Mouse (Mus musculus) liver, embryonic 11.5 days (tissue): ENCODE results near the gene Gdnf. TPM values are rescaled to one million over a fixed set of nuclear protein-coding genes. Genes with fewer than 3 reads are reported as not detected.

Experiments
- ATAC-seq: fragments of 200-750 bp; cut with Nextera tagmentation; replicated peaks from 2 replicates; pipeline ENCODE4 v1.8.0; 2017; ENCODE audit warnings: moderate number of reproducible peaks, mild to moderate bottlenecking, moderate TSS enrichment, moderate library complexity; ENCODE audit not compliant: low FRiP score
- DNase-seq: peaks from one replicate; pipeline ENCODE4 v3.0.0-alpha.2; 2017; ENCODE audit warnings: low spot score
- H3K27ac ChIP-seq: fragments of 300-500 bp; sonication (generic); 2 replicates; pipeline ENCODE4 v1.5.1; 2014; ENCODE audit warnings: mild to moderate bottlenecking, low read depth, low read length, control low read depth
- H3K27me3 ChIP-seq: fragments of 300-500 bp; sonication (generic); replicated peaks from 2 replicates; pipeline ENCODE4 v1.6.1; 2014; ENCODE audit warnings: low read length, mixed read lengths; ENCODE audit not compliant: control insufficient read depth, insufficient read depth
- H3K36me3 ChIP-seq: fragments of 300-500 bp; sonication (generic); 2 replicates; pipeline ENCODE4 v1.6.1; 2014; ENCODE audit warnings: mild to moderate bottlenecking, low read length, moderate library complexity, mixed read lengths; ENCODE audit not compliant: control insufficient read depth, insufficient read depth
- H3K4me1 ChIP-seq: fragments of 300-500 bp; sonication (generic); replicated peaks from 2 replicates; pipeline ENCODE4 v1.6.1; 2014; ENCODE audit warnings: low read length, mixed read lengths; ENCODE audit not compliant: control insufficient read depth, insufficient read depth
- H3K4me2 ChIP-seq: fragments of 300-500 bp; sonication (generic); 2 replicates; pipeline ENCODE4 v1.6.1; 2014; ENCODE audit warnings: mild to moderate bottlenecking, control low read depth, moderate library complexity
- H3K4me3 ChIP-seq: fragments of 300-500 bp; sonication (generic); 2 replicates; pipeline ENCODE4 v1.5.1; 2014; ENCODE audit warnings: low read depth, low read length, control low read depth
- H3K9ac ChIP-seq: fragments of 300-500 bp; sonication (generic); 2 replicates; pipeline ENCODE4 v1.6.1; 2014; ENCODE audit warnings: low read depth, low read length, control low read depth
- H3K9me3 ChIP-seq: fragments of 300-500 bp; sonication (generic); 2 replicates; pipeline ENCODE4 v1.6.1; 2016; ENCODE audit warnings: low read length, inconsistent platforms, mixed read lengths; ENCODE audit not compliant: control insufficient read depth
- WGBS: fragments of 180-500 bp; shearing (Covaris S2); extraction: QIAGEN DNeasy Blood & Tissue Kit; methylation state at CpG from one replicate; pipeline ENCODE4 v1.1.7; 2014; 5-methylcytosine and 5-hydroxymethylcytosine counted together
- polyA plus RNA-seq: library from polyadenylated mRNA; unstranded; fragments of >200 nt; fragmentation: Nextera tagmentation; extraction: Ambion mirVana; gene quantifications from 2 replicates; pipeline ENCODE4 v1.2.1, GENCODE M21; 2014

Gdnf gene
- polyA plus RNA-seq: 0.33 and 0.38 TPM in 2 replicates

DNA sequence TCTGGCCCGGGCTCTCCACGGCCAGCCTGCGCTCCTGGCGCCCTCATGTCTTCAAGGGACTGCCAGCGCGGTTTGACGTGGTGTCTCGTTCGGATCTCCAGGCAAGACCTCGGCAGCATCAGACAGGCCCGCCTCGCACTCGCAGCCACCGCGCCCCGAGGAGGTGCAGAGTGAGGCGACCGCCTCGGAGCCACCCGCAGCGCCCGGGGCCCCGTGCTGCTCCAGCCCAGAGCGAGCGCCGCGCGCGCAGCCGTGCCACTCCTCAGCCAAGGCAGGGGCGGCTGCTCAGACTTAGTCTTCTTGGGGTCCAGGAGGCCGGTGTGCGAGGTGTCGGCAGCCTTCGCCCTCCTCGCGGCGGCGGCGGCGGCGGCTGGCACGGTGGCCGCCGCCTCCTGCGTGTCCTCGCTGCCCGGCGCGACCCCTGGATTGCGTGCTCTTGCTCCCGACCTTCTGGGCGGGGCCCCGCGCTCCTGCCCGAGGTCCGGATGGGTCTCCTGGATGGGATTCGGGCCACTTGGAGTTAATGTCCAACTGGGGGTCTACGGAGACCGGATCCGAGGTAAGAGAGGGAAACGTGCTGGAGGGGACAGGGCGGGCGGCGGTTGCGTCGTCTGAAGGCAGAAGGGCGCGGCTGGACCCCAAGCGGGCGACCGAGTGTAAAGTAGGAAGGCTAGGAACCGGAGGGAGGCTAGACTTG lies at the start of gene Gdnf:
Gdnf (plus strand) TSS at position 291 of the 697 bp plus-strand sequence.
- no peak within 1 kb of the TSS; the same call in 1 of the 2 replicates for H3K27ac ChIP-seq
- no peaks in the 10 kb centered on the region for H3K36me3 ChIP-seq
- H3K4me2 ChIP-seq: peak within 1 kb of the TSS; percentile 75
- DNase-seq (peak; percentile 39), ATAC-seq (no peak)
- peak within 1 kb of the TSS; percentile 25; the same call in 1 of the 2 replicates for H3K9ac ChIP-seq
- no peaks in the 10 kb centered on the region for H3K9me3 ChIP-seq
- H3K4me3 ChIP-seq: peak within 1 kb of the TSS; percentile 54
- peaks cover 83% of the 10 kb centered on the region for H3K27me3 ChIP-seq
- H3K4me1 ChIP-seq: no peaks in the 10 kb centered on the region; the same call in 1 of the 2 replicates
- WGBS: 2% methylated on average over 67 of the region's 73 CpGs

DNA sequence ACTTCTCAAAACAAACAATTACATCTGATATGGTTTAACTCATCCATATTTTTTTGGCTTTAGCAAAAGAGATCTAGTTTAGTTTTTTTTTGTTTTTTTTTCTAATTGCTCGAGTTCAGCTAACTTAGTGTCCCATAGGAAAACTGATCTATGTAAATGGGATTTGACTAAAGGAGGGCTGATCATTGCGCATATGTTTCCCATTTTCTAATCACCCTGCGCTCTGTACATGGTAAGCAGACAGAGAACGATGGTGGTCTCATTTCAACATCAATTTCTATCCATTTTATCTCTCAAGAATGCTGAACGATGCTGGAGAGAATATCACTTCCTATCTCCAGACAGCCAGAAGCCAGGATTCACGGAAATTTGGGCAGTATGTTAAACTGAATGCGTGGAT lies 43.5 kb upstream of the Gdnf start:
- Histone ChIP-seq H3K36me3 (no peaks in the 10 kb centered on the region), H3K9ac (no peak overlapping the region), H3K4me3 (no peak overlapping the region), H3K27ac (no peak overlapping the region), H3K27me3 (no peaks in the 10 kb centered on the region), H3K9me3 (no peaks in the 10 kb centered on the region), H3K4me1 (no peaks in the 10 kb centered on the region), H3K4me2 (no peak overlapping the region)
- DNase-seq (no peak), ATAC-seq (no peak)
- WGBS: 72% methylated on average over 7 of the region's 7 CpGs

DNA sequence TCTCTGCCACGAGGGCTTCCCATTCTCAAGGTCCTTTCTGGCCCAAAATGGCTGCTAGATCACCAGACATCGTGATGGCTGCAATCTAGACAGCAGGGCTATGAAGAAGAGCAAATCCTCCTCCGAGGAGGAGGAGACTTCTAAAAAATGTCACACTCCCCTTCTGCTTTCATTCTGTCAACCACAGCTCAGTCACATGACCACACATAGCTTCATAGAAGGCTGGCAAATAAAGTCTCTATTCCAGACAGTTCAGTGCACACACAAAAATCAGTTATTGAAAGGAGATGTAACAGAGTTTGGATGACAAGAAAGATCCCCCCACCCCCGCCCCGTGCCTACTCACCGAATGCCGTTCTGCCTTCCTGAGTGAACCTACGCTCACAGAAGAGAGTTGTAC lies 37.7 kb upstream of the Gdnf start:
- no peak overlapping the region for H3K9ac ChIP-seq
- H3K27ac ChIP-seq: no peak overlapping the region
- DNase-seq (no peak), ATAC-seq (no peak)
- no peaks in the 10 kb centered on the region for H3K9me3 ChIP-seq
- no peaks in the 10 kb centered on the region for H3K27me3 ChIP-seq
- no peaks in the 10 kb centered on the region for H3K36me3 ChIP-seq
- H3K4me1 ChIP-seq: no peaks in the 10 kb centered on the region
- H3K4me2 ChIP-seq: no peak overlapping the region
- 79% methylated on average over 8 of the region's 8 CpGs for WGBS
- H3K4me3 ChIP-seq: no peak overlapping the region

DNA sequence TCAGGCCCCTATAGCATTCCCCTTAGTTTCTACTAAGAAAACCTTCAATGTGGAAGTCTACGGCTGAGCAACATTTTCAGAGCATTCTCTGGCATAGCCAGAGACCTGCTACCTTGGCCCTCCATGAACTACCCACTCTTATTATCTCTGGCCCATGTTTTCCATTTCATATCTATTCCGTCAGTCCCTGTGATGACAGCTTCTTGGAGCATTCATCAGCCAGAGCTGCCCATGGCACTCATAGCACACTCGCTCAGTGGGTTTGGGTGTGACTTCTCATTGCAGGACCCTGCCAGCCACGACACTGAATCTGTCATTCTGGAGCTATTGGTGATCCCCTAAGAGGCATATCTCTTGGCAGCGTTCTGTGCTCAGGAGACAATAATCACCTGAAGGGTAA lies 29.1 kb upstream of the Gdnf start:
- Histone ChIP-seq H3K4me3 (no peak overlapping the region), H3K4me1 (no peaks in the 10 kb centered on the region), H3K27ac (no peak overlapping the region), H3K36me3 (no peaks in the 10 kb centered on the region), H3K9me3 (no peaks in the 10 kb centered on the region), H3K4me2 (no peak overlapping the region), H3K27me3 (no peaks in the 10 kb centered on the region), H3K9ac (no peak overlapping the region)
- no peak for DNase-seq
- no peak for ATAC-seq
- 80% methylated on average over 5 of the region's 5 CpGs for WGBS

DNA sequence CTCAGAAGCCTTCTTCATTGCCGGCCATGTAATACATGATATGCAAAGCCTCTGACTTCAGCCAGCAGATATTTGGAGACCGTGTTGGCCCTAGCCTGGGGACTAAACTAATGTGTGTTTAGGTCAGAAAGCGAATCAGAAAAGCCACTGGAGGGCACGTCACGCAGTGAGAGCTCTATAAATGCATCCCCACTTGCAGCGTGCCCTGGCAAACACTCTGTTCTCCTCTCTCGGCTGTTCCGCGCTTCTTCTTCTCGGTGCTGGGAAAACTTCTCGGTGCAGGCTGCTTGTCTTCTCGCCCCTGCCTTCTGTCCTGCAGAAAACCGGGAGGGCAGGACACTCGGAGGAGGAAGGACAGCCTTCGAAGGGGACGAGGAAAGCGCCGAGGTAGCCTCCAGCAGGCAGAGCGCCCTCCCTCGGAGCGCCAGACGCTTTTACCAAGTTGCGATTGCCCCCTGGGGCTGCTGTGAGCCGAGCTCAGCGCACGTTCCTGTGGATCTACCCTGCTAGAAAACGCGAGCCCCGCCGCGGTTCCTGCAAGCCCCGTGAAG lies 730 bp upstream of the Gdnf start:
- H3K9me3 ChIP-seq: no peaks in the 10 kb centered on the region
- ATAC-seq: no peak
- H3K36me3 ChIP-seq: no peaks in the 10 kb centered on the region
- WGBS: 2% methylated on average over 32 of the region's 32 CpGs
- H3K27me3 ChIP-seq: peaks cover 75% of the 10 kb centered on the region
- H3K4me3 ChIP-seq: peak overlapping the region; percentile 54
- H3K4me1 ChIP-seq: no peaks in the 10 kb centered on the region; the same call in 1 of the 2 replicates
- DNase-seq: peak; percentile 40
- no peak overlapping the region; the same call in 1 of the 2 replicates for H3K27ac ChIP-seq
- H3K4me2 ChIP-seq: peak overlapping the region; percentile 75
- no peak overlapping the region for H3K9ac ChIP-seq

DNA sequence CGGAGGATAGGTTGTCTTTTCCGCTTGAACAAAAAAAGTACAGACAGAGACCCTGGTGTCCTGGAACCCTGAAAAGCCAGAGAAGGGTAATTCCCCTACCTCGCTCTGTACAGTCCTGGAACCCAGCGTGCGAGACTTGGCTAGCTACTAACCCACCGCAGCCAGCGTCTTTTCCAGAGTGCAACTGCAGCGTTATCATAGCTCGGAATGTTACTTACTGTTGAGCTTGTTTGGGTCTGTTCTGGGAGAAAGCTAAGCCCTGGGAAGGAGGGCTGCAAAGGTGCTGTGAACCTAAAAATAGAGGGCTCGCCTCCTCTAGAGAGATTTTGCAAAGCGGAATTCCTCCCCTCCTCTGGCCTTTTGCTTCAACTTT lies 593 bp downstream of the Gdnf start:
- H3K4me3 ChIP-seq: peak overlapping the region; percentile 54

DNA sequence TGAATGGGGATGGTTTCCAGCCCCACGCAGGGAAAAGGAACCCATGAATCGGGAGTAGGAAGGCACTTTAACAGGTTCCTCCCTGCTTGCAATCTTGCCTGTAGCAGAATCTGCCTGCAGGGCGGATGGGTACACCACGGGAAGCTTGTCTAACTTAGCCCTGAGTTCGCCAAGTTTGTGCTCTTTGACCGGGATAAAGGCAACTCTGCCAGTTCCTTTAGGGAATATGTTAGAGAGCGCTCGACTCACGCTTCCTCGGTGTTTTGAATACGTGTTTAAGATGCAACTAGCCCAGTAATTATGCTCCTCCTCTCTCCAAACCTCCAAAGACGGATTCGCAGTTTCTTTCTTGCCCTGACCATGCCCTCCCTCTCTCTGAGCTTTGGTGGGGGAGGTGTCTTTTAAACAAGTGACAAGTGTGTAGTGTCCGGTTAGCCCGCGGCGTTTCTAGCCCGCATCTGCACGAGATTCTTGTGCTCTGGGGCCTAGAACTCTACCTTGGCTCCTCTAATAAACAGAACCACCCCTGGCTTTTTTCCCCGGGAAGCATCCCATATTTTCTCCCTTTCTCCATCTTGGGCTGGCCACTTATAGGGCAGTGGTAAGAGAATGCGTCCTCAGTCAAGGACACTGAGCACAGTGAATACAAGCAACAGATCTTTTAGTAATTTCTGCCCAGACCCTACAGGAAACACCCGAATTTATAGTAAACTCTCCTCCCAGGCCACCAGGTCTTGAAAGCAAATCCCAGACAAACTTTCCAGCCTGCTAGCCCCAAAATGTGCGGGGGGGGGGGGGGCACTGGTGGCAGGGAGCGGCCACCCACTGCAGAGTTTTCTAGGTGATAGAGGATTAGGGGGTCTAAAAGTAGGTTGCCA lies 1.4 kb downstream of the Gdnf start:
- ATAC-seq (no peak), DNase-seq (no peak)
- Histone ChIP-seq H3K4me2 (0 out of 2 replicates have a peak overlapping the region, but pooled peaks have one; percentile 75), H3K9ac (no peak overlapping the region), H3K9me3 (no peaks in the 10 kb centered on the region), H3K27me3 (peaks cover 94% of the 10 kb centered on the region), H3K27ac (no peak overlapping the region), H3K4me1 (no peaks in the 10 kb centered on the region; the same call in 1 of the 2 replicates), H3K4me3 (peak overlapping the region; percentile 54; the same call in 1 of the 2 replicates), H3K36me3 (no peaks in the 10 kb centered on the region)
- WGBS: 6% methylated on average over 24 of the region's 24 CpGs

More for the DNA sequence above, 593 bp downstream of the Gdnf start:
- ATAC-seq (no peak), DNase-seq (no peak)
- Histone ChIP-seq H3K27ac (no peak overlapping the region), H3K9me3 (no peaks in the 10 kb centered on the region), H3K9ac (no peak overlapping the region), H3K4me1 (no peaks in the 10 kb centered on the region; the same call in 1 of the 2 replicates), H3K4me2 (peak overlapping the region; percentile 75), H3K36me3 (no peaks in the 10 kb centered on the region), H3K27me3 (peaks cover 88% of the 10 kb centered on the region)
- WGBS: 2% methylated on average over 11 of the region's 11 CpGs

DNA sequence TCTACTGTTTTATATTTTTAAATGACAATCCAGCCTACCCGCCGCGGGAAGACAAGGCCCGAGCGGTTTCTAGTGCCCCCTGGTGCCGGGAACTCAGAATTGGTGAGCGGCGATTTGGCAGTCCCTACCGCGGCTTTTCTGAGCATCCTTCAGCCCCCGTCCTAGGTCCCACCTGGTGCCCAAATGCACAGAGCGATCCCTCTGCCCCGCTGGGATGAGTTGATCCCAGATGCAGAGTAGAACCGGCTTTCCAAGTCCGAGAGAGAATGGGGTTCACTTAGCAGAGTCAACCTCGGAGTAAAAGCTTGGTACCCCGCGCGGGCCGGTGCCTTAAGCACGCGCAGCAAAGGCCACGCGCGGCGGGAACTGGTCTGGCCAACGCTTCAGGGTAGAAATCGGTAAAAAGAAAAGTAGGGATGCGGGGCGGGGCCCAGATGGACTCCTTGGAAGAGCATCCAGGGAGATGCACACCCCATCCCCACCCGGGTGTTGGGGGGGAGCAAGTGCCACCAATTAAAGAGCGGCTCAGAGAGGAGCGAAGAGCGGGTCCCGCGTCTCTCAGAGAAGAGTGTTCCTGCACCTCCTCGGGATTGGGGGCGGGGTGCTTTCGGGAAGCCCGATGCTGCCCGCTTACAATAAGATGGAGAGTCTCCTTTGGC lies 2.4 kb downstream of the Gdnf start:
- no peak for ATAC-seq
- 2% methylated on average over 41 of the region's 41 CpGs for WGBS
- peak; percentile 67 for DNase-seq
- Histone ChIP-seq H3K4me2 (peak overlapping the region; percentile 67), H3K36me3 (no peaks in the 10 kb centered on the region), H3K27me3 (peaks cover 97% of the 10 kb centered on the region), H3K9me3 (no peaks in the 10 kb centered on the region), H3K4me1 (no peaks in the 10 kb centered on the region; the same call in 1 of the 2 replicates), H3K27ac (no peak overlapping the region), H3K4me3 (peak overlapping the region; percentile 46), H3K9ac (no peak overlapping the region)
